Mouse (Mus musculus): Measurements from ENCODE around the gene Lrmp.

GRCm38 (mm10) chr6:145197949-145198686 is 82.7 kb downstream of the Lrmp start:
- TF ChIP-seq POLR2AphosphoS5 (IDR thresholded peaks at IDR 0.05; ENCODE audit: borderline replicate concordance, low read depth, low read length): no peak
- no peak for TF ChIP-seq POLR2A (IDR thresholded peaks at IDR 0.05; ENCODE audit: control insufficient read depth in 1 of 2, insufficient read depth in 1 of 2, low read depth in 1 of 2, low read length in 2 of 2, poor library complexity in 1 of 2)
- no peak for TF ChIP-seq ZKSCAN1 (IDR thresholded peaks at IDR 0.05; ENCODE audit: low read depth, low read length)
- no peak for TF ChIP-seq UBTF (IDR thresholded peaks at IDR 0.05; ENCODE audit: borderline replicate concordance, insufficient read depth, low read depth, low read length)
- TF ChIP-seq TAL1 (IDR thresholded peaks at IDR 0.05; ENCODE audit: low read length): no peak
- no peak for TF ChIP-seq USF1 (IDR thresholded peaks at IDR 0.05; ENCODE audit: low read depth, low read length)

Measured in MEL (cell line).